Mouse (Mus musculus) lung, embryonic 15.5 days (tissue): ENCODE data around the gene Krt1. TPM values are rescaled to one million over a fixed set of nuclear protein-coding genes. Genes with fewer than 3 reads are reported as not detected.

Experiments used
- ATAC-seq: fragments of 200-750 bp; cut with Nextera tagmentation; 2 replicates; pipeline ENCODE4 v1.8.0; 2017; ENCODE audit warnings: moderate number of reproducible peaks, borderline replicate concordance; ENCODE audit not compliant: low FRiP score, low TSS enrichment; ENCODE audit errors: extremely low read depth
- H3K27ac ChIP-seq: fragments of 300-500 bp; sonication (generic); 2 replicates; pipeline ENCODE4 v1.5.1; 2015; ENCODE audit warnings: moderate library complexity, mild to moderate bottlenecking, inconsistent platforms
- H3K27me3 ChIP-seq: fragments of 300-500 bp; sonication (generic); 2 replicates; pipeline ENCODE4 v1.6.1; 2015; ENCODE audit warnings: inconsistent platforms
- H3K36me3 ChIP-seq: fragments of 300-500 bp; sonication (generic); 2 replicates; pipeline ENCODE4 v1.6.1; 2015; ENCODE audit warnings: inconsistent platforms
- H3K4me1 ChIP-seq: fragments of 300-500 bp; sonication (generic); 2 replicates; pipeline ENCODE4 v1.6.1; 2015; ENCODE audit warnings: inconsistent platforms
- H3K4me2 ChIP-seq: fragments of 300-500 bp; sonication (generic); 2 replicates; pipeline ENCODE4 v1.6.1; 2015; ENCODE audit warnings: inconsistent platforms, mild to moderate bottlenecking, moderate library complexity
- H3K4me3 ChIP-seq: fragments of 300-500 bp; sonication (generic); 2 replicates; pipeline ENCODE4 v1.5.1; 2015; ENCODE audit warnings: mild to moderate bottlenecking, inconsistent platforms
- H3K9ac ChIP-seq: fragments of 300-500 bp; sonication (generic); 2 replicates; pipeline ENCODE4 v1.6.1; 2015; ENCODE audit warnings: inconsistent platforms
- H3K9me3 ChIP-seq: fragments of 300-500 bp; sonication (generic); 2 replicates; pipeline ENCODE4 v1.6.1; 2016; ENCODE audit warnings: inconsistent platforms
- WGBS: fragments of 180-500 bp; shearing (Covaris S2); methylation state at CpG from one replicate; pipeline ENCODE4 v1.1.7; 2015; 5-methylcytosine and 5-hydroxymethylcytosine counted together
- microRNA-seq: library from miRNA; unstranded; fragments of <30 nt; microRNA quantifications from one replicate; pipeline ENCODE4, GENCODE M21; 2016
- polyA plus RNA-seq: library from polyadenylated mRNA; unstranded; fragments of >200 nt; fragmentation: Nextera tagmentation; extraction: Ambion mirVana; gene quantifications from 2 replicates; pipeline ENCODE4 v1.2.1, GENCODE M21; 2015

The Krt1 gene
- polyA plus RNA-seq, 1 experiment from 2014 or later = 0.54 TPM

DNA sequence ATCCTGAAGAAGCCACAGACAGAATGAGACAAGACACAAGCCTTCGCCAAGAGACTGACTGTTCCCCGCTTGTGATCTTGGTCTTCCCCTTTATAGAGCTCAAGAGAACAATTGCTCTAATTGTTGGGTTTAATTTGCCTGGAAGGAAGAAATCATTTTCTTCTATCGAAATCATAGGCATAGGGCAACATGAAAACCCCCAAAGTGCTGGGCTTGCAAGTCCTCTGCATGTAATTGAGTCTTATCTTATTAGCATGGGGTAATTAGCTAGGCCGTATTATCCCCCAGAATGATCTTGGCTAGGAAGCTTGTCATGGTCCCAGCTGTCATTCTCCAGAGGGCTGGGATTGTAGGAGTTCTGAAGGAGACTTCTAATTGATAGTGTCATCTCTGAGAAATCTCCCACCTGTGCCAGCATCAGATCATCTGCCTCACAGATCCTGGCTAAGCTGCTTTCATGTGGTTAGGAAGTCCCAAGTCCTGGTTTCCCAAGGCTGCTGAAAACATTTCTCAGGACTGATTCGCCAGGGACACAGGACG, 48.2 kb downstream of the Krt1 start, which contains the start of gene Krt73:
TSS of gene Krt73 (minus strand) at position 51 of the 540 bp plus-strand sequence.
- Histone ChIP-seq H3K9ac (no peak within 1 kb of the TSS), H3K27ac (no peak within 1 kb of the TSS), H3K4me3 (no peak within 1 kb of the TSS), H3K4me1 (no peaks in the 10 kb centered on the region), H3K36me3 (no peaks in the 10 kb centered on the region), H3K27me3 (no peaks in the 10 kb centered on the region), H3K4me2 (no peak within 1 kb of the TSS), H3K9me3 (no peaks in the 10 kb centered on the region)
- WGBS = 77% methylated on average over 6 of the region's 6 CpGs
- no peak for ATAC-seq

Small RNA genes lying within 50 kb of the gene (microRNA-seq; reads per million reads assigned to microRNA genes)
- not detected for gene Gm44356

Other genes with a start within 250 kb of the Krt1 start
- not detected in 2 replicates for gene Gm5414, start 222.6 kb downstream of the Krt1 start, polyA plus RNA-seq
- not detected in 2 replicates for gene Gm5478, start 203.4 kb downstream of the Krt1 start, polyA plus RNA-seq
- gene Krt6b, start 170.5 kb downstream of the Krt1 start, polyA plus RNA-seq = not detected in 2 replicates
- gene Krt6a, start 156.5 kb downstream of the Krt1 start, polyA plus RNA-seq = 0.39 and 1.5 TPM in 2 replicates
- 4.7 and 11.1 TPM in 2 replicates for gene Krt5, start 137.9 kb downstream of the Krt1 start, polyA plus RNA-seq
- gene Krt71, start 107.7 kb downstream of the Krt1 start, polyA plus RNA-seq = not detected in 2 replicates
- gene Krt72, start 64.3 kb downstream of the Krt1 start, polyA plus RNA-seq = not detected in 2 replicates
- not detected in 2 replicates for gene Krt73, start 48.4 kb downstream of the Krt1 start, polyA plus RNA-seq
- gene Krt2, start 32.6 kb downstream of the Krt1 start, polyA plus RNA-seq = not detected in 2 replicates
- gene Krt77, start 18.9 kb upstream of the Krt1 start, polyA plus RNA-seq = not detected in 2 replicates
- gene Krt76, start 42.1 kb upstream of the Krt1 start, polyA plus RNA-seq = not detected in 2 replicates
- 13.3 and 18.4 TPM in 2 replicates for gene Krt4, start 73.9 kb upstream of the Krt1 start, polyA plus RNA-seq
- 0.97 and 1.0 TPM in 2 replicates for gene Krt79, start 89.5 kb upstream of the Krt1 start, polyA plus RNA-seq
- 0.22 TPM in 1 of 2 replicates, not detected in the other for gene Krt78, start 103.5 kb upstream of the Krt1 start, polyA plus RNA-seq
- gene Krt8, start 153.7 kb upstream of the Krt1 start, polyA plus RNA-seq = 307 and 345 TPM in 2 replicates
- 221 and 264 TPM in 2 replicates for gene Krt18, start 177.4 kb upstream of the Krt1 start, polyA plus RNA-seq
- gene Eif4b, start 223.0 kb upstream of the Krt1 start, polyA plus RNA-seq = 118 and 121 TPM in 2 replicates
- 47.6 and 54.5 TPM in 2 replicates for gene Tns2, start 249.6 kb upstream of the Krt1 start, polyA plus RNA-seq